Mouse (Mus musculus): ENCODE results near the gene Sh3bgrl.
"Not testable (repeated sequence)": the region's sequence is repeated elsewhere in the genome, so short reads cannot be mapped to it uniquely, and the experiment has no call there.

Sh3bgrl gene

DNA sequence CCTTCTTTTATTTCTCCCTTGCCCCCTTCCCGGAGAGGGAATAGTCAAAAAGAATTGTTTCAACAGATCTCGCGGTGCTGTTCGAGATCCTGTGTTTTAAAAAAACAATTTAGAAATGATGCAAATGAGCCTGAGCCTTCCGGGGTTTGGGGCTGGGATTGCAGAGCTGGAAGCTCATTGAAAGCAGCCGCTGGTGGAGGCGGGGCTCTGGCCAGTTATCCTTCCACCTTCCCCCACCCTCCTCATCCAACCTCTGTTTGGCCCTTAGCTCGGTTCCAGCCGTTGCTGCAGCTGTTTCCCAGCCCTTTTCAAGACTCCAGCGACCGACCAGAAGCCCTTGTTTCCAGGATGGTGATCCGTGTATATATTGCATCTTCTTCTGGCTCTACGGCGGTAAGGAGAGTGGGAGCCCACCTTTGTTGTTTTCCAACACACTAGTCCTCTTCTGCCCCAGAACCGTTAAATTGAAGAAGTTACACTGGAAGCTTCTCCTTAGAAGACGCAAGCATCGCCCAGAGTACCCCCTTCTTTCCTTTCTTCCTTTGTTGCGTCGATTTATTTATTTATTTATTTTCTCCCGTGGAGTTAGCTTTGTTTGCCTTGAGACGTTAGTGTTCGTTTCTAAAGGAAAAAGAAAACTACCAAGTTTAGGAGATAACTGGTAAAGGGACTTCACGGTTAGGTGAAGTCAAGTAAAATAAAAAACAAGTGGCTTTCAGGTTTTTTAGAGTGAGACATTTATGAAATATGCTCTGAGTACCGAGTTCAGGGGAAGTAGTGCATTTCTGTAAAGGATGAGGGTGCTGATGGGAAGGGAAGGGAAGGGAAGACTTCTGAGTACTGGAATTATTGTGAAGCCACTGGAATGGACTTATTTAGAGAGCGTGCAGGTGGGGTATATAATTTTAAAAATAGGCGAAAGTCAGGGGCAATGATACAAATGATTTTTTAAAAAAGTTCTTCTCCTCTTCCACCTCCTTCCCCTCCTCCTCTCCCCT is at the start of gene Sh3bgrl:
Sh3bgrl (plus strand) TSS at position 121 of the 998 bp plus-strand sequence.
- in situ Hi-C loops (cut with MboI, MseI): no loop called here

DNA sequence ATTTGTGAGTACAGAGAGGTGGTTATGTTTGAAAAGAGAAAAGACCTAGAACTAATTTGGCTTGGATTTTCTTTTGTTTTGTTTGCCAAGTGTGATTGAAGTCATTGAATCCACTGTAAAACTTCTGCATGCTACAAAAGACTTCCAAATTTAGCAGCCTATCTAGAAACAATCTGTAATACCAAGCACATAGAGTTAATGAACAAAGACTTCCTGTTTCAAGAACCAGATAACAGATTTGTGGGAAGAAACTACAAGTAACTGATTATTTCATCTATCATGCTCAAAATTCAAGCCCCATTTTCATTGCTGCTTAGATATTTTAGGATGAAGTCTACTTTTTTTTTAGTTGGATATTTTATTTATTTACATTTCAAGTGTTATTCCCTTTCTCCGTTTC is 47.4 kb upstream of the Sh3bgrl start:
- in situ Hi-C loops (cut with MboI, MseI): no loop called here

- in situ Hi-C loops (cut with MboI, MseI): no loop called here
Measured at GRCm38 (mm10) chrX:109071719-109072118, 23.4 kb upstream of the Sh3bgrl start.

DNA sequence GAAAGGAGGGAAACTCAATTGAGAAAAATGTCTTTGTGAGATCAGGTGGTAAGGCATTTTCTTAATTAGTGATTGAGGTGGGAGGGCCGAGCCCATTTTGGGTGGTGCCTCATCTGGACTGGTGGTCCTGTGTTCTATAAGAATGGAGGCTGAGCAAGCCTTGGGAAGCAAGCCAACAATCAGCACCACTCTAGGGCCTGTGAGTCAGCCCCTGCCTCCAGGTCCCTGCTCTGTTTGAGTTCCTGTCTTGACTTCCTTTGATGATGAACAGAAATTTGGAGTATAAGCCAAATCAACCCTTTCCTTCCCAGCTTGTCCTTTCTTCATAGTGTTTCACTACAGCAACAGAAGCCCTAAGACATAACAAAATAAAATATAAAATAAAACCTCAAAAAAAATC is 19.4 kb upstream of the Sh3bgrl start:
- in situ Hi-C loops (cut with MboI, MseI): no loop called here

DNA sequence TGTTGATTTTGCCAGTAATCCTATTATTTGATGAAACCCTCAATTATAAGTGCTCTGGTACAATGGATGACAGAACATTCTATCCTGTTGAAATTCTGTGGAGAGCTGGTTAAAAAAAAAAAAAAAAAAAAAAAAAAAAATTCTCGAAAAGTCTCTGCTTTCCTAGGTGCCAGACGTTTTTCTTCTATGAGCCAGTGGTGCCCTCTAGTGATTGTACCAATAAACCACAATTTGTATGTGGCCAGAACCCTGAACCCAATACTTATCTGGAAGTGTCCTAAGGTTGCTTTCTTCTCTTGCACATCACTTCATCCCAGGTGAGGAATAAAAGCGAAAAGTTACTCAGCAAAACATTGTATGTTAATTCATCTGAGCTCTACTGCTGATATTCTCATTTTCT is 18.8 kb upstream of the Sh3bgrl start:
- in situ Hi-C loops (cut with MboI, MseI): no loop called here

GRCm38 (mm10) chrX:109079354-109079753 is 15.8 kb upstream of the Sh3bgrl start:
- in situ Hi-C loops (cut with MboI, MseI): not testable (repeated sequence)

DNA sequence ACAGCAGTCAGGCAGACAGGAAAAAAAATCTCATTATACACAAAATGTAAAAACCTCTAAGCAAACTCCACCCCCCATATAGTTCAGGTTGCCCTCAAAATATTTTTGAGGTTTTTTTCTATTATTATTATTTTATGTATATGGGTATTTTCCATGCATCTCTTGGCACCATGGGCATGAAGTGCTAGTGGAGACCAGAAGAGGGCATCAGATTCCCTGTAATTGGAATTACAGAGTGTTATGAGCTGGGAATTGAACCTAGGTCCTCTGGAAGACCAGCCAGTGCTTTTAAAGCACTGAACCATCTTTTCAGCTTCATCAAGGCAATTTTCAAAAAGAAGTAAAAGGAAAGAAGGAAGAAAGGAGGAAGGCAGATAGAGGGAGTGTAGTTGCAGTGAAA is 8.1 kb upstream of the Sh3bgrl start:
- in situ Hi-C loops (cut with MboI, MseI): no loop called here

- in situ Hi-C loops (cut with MboI, MseI): no loop called here
Measured at GRCm38 (mm10) chrX:109094800-109095199, 365 bp upstream of the Sh3bgrl start.

- in situ Hi-C loops (cut with MboI, MseI): no loop called here
Measured at GRCm38 (mm10) chrX:109098511-109098910, 3.3 kb downstream of the Sh3bgrl start.

DNA sequence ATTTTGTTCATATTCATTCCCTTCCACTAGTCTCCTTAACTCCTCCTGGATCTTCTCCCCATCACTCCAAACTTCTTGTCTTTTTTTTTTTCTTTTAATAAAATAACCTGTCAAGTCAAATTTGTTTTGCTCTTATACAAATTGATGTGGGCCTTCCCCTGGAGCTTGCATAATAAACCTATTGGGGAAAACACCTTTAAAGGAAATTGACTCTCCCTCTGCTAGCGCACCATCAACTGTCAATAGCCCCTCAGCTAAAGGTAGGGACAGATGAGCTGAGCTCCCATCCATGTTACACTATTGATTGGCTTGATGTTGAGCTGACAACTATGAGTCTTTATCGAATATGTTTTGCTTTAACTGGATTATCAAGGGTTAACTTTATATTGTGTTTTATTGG is 5.3 kb downstream of the Sh3bgrl start:
- in situ Hi-C loops (cut with MboI, MseI): no loop called here

DNA sequence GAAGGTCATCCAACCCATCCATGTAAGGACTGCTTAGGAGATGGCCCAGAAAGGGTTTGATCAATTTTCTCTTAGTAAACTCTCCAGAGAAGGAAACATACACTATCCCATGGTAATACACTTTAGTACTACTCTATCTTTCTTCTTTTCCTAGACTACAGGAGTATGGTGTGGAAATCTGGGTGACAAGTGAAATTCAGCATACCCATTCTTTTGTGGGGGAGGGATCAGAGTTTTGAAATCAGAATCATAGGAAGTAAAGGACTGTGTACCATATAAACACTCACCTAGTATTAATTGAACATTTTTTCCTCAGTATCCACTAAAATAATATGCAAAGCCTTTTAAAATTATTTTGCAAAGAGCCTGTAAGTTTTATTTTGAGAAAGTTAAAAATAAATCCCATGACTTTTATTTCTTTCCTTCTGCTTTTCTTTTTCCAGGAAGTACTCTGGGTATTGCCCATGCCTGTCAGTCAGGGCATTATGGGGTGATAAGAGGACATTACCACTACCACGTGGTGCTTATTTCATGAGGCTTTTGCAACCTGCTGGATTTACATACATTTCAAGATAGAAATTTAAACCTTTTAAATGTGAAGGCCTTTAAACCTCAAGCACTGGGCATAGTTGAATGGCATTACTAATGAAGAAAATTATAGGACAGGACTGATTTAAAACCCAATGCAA is 13.1 kb downstream of the Sh3bgrl start:
- in situ Hi-C loops (cut with MboI, MseI): no loop called here

- in situ Hi-C loops (cut with MboI, MseI): no loop called here
Measured at GRCm38 (mm10) chrX:109112885-109113284, 17.7 kb downstream of the Sh3bgrl start.

- in situ Hi-C loops (cut with MboI, MseI): no loop called here
Measured at GRCm38 (mm10) chrX:109113401-109114280, 18.5 kb downstream of the Sh3bgrl start.

- in situ Hi-C loops (cut with MboI, MseI): no loop called here
Measured at GRCm38 (mm10) chrX:109119829-109120826, 25.0 kb downstream of the Sh3bgrl start.

GRCm38 (mm10) chrX:109121161-109121560 is 26.0 kb downstream of the Sh3bgrl start:
- in situ Hi-C loops (cut with MboI, MseI): no loop called here

- in situ Hi-C loops (cut with MboI, MseI): no loop called here
Measured at GRCm38 (mm10) chrX:109122670-109123069, 27.5 kb downstream of the Sh3bgrl start.

GRCm38 (mm10) chrX:109123762-109124161 is 28.6 kb downstream of the Sh3bgrl start:
- in situ Hi-C loops (cut with MboI, MseI): no loop called here

DNA sequence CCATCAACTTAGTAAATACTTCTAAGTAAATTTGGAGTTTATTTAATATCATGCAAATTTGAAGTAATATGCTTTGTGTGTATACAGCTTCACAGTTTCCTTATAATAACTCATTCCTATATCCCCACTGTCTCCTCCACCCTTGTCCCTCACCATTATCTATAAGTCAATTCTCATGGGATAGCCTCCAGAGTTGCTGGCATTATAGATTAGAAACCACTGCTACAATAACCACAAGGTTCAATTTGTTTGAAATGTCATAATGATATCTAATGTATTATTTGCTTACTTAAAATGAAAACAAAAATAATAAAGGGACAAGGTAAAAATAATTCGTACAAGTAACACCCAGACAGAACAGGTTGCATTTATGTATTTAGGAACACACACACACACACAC is 31.7 kb downstream of the Sh3bgrl start:
- in situ Hi-C loops (cut with MboI, MseI): no loop called here

- in situ Hi-C loops (cut with MboI, MseI): no loop called here
Measured at GRCm38 (mm10) chrX:109127551-109128088, 32.5 kb downstream of the Sh3bgrl start.

DNA sequence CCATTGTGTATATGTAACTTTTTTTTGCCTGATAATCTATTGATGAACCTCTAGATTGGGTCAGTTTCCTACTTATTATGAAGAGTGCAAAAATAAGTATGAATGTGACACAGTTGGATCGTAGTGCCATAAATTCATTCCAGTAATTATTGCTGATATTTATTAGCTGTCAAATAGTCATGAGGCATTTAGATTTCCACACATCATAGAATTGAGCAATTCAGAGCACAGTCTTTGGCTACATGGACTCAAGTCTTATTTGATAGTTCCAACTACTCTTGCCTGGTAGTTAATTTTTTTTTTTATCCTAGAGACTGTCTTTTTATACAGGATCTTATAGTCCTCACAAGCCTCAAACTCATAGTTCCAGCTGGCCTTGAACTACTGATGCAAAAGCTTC is 34.9 kb downstream of the Sh3bgrl start:
- in situ Hi-C loops (cut with MboI, MseI): no loop called here
